Mouse (Mus musculus): Measurements from ENCODE around the gene Tufm. TPM values are rescaled to one million over a fixed set of nuclear protein-coding genes. Genes with fewer than 3 reads are reported as not detected.

Gene Tufm
- polyA plus RNA-seq, 1 experiment: 167 TPM

- Histone ChIP-seq H3K27me3 (ENCODE audit: control insufficient read depth, insufficient read depth, insufficient read length) (peaks cover 32% of the 10 kb centered on the region), H3K36me3 (ENCODE audit: control insufficient read depth, insufficient read depth) (no peaks in the 10 kb centered on the region), H3K4me3 (no peak overlapping the region), H3K79me2 (ENCODE audit: control insufficient read depth, insufficient read depth) (no peaks in the 10 kb centered on the region), H3ac (ENCODE audit: control insufficient read depth, insufficient read length) (no peak overlapping the region), H3K4me2 (ENCODE audit: low read depth) (no peak overlapping the region)
- TF ChIP-seq MYOD1 (IDR thresholded peaks at IDR 0.05; ENCODE audit: control insufficient read depth in 1 of 3, insufficient read length in 2 of 3, low read depth in 2 of 3) (no peak), CEBPB (IDR thresholded peaks at IDR 0.05; ENCODE audit: insufficient read depth, poor library complexity, severe bottlenecking) (no peak), POLR2A (IDR thresholded peaks at IDR 0.05; ENCODE audit: insufficient read length, low read depth) (no peak), SRF (IDR thresholded peaks at IDR 0.05; ENCODE audit: control insufficient read depth, insufficient read length, low read depth) (no peak), TCF3 (IDR thresholded peaks at IDR 0.05; ENCODE audit: insufficient read length, low read depth) (no peak), USF1 (IDR thresholded peaks at IDR 0.05; ENCODE audit: low read depth) (no peak), MYOG (IDR thresholded peaks at IDR 0.05; ENCODE audit: control insufficient read depth in 1 of 3, insufficient read depth in 1 of 3, insufficient read length in 2 of 3, low read depth in 2 of 3) (no peak), TCF12 (IDR thresholded peaks at IDR 0.05; ENCODE audit: insufficient read depth, poor library complexity, severe bottlenecking) (no peak), MAX (IDR thresholded peaks at IDR 0.05; ENCODE audit: low read depth) (no peak)
Measured at GRCm38 (mm10) chr7:126518261-126518941, 31.2 kb downstream of the Tufm start.

GRCm38 (mm10) chr7:126519513-126519912, 32.4 kb downstream of the Tufm start:
- H3K4me3 ChIP-seq: no peak overlapping the region
- no peaks in the 10 kb centered on the region for H3K36me3 ChIP-seq (ENCODE audit: control insufficient read depth, insufficient read depth)
- H3ac ChIP-seq (ENCODE audit: control insufficient read depth, insufficient read length): no peak overlapping the region
- H3K27me3 ChIP-seq (ENCODE audit: control insufficient read depth, insufficient read depth, insufficient read length): peaks cover 32% of the 10 kb centered on the region
- no peak for TF ChIP-seq E2F4 (IDR thresholded peaks at IDR 0.05; ENCODE audit: insufficient read depth)
- no peak for TF ChIP-seq TCF12 (IDR thresholded peaks at IDR 0.05; ENCODE audit: insufficient read depth, poor library complexity, severe bottlenecking)
- TF ChIP-seq TCF3 (IDR thresholded peaks at IDR 0.05; ENCODE audit: insufficient read length, low read depth): no peak
- TF ChIP-seq REST (IDR thresholded peaks at IDR 0.05; ENCODE audit: insufficient read depth, insufficient read length): no peak
- TF ChIP-seq POLR2AphosphoS2 (IDR thresholded peaks at IDR 0.05; ENCODE audit: insufficient read length, low read depth): no peak
- no peak for TF ChIP-seq POLR2A (IDR thresholded peaks at IDR 0.05; ENCODE audit: insufficient read length, low read depth)
- TF ChIP-seq SRF (IDR thresholded peaks at IDR 0.05; ENCODE audit: control insufficient read depth, insufficient read length, low read depth): no peak
- no peak for TF ChIP-seq CEBPB (IDR thresholded peaks at IDR 0.05; ENCODE audit: insufficient read depth, poor library complexity, severe bottlenecking)
- no peak for TF ChIP-seq MYOD1 (IDR thresholded peaks at IDR 0.05; ENCODE audit: control insufficient read depth in 1 of 3, insufficient read length in 2 of 3, low read depth in 2 of 3)
- TF ChIP-seq MYOG (IDR thresholded peaks at IDR 0.05; ENCODE audit: control insufficient read depth in 1 of 3, insufficient read depth in 1 of 3, insufficient read length in 2 of 3, low read depth in 2 of 3): no peak
- TF ChIP-seq MAX (IDR thresholded peaks at IDR 0.05; ENCODE audit: low read depth): no peak
- no peak for TF ChIP-seq USF1 (IDR thresholded peaks at IDR 0.05; ENCODE audit: low read depth)
- H3K79me2 ChIP-seq (ENCODE audit: control insufficient read depth, insufficient read depth): no peaks in the 10 kb centered on the region
- no peak overlapping the region for H3K4me2 ChIP-seq (ENCODE audit: low read depth)

GRCm38 (mm10) chr7:126523316-126523715, 36.2 kb downstream of the Tufm start:
- no peak for TF ChIP-seq MYOG (IDR thresholded peaks at IDR 0.05; ENCODE audit: control insufficient read depth in 1 of 3, insufficient read depth in 1 of 3, insufficient read length in 2 of 3, low read depth in 2 of 3)
- TF ChIP-seq CEBPB (IDR thresholded peaks at IDR 0.05; ENCODE audit: insufficient read depth, poor library complexity, severe bottlenecking): no peak
- TF ChIP-seq E2F4 (IDR thresholded peaks at IDR 0.05; ENCODE audit: insufficient read depth): no peak
- no peak for TF ChIP-seq TCF3 (IDR thresholded peaks at IDR 0.05; ENCODE audit: insufficient read length, low read depth)
- no peak for TF ChIP-seq REST (IDR thresholded peaks at IDR 0.05; ENCODE audit: insufficient read depth, insufficient read length)
- no peak overlapping the region for H3ac ChIP-seq (ENCODE audit: control insufficient read depth, insufficient read length)
- peaks cover 8% of the 10 kb centered on the region for H3K27me3 ChIP-seq (ENCODE audit: control insufficient read depth, insufficient read depth, insufficient read length)
- H3K4me2 ChIP-seq (ENCODE audit: low read depth): no peak overlapping the region
- H3K4me3 ChIP-seq: no peak overlapping the region
- H3K36me3 ChIP-seq (ENCODE audit: control insufficient read depth, insufficient read depth): no peaks in the 10 kb centered on the region
- H3K79me2 ChIP-seq (ENCODE audit: control insufficient read depth, insufficient read depth): no peaks in the 10 kb centered on the region

GRCm38 (mm10) chr7:126528166-126528577, 41.0 kb downstream of the Tufm start:
- H3K4me2 ChIP-seq (ENCODE audit: low read depth): peak overlapping the region; percentile 9
- TF ChIP-seq REST (IDR thresholded peaks at IDR 0.05; ENCODE audit: insufficient read depth, insufficient read length) (no peak), E2F4 (IDR thresholded peaks at IDR 0.05; ENCODE audit: insufficient read depth) (no peak), POLR2A (IDR thresholded peaks at IDR 0.05; ENCODE audit: insufficient read length, low read depth) (no peak), POLR2AphosphoS2 (IDR thresholded peaks at IDR 0.05; ENCODE audit: insufficient read length, low read depth) (no peak), CEBPB (IDR thresholded peaks at IDR 0.05; ENCODE audit: insufficient read depth, poor library complexity, severe bottlenecking) (no peak), TCF12 (IDR thresholded peaks at IDR 0.05; ENCODE audit: insufficient read depth, poor library complexity, severe bottlenecking) (no peak), MYOD1 (IDR thresholded peaks at IDR 0.05; ENCODE audit: control insufficient read depth in 1 of 3, insufficient read length in 2 of 3, low read depth in 2 of 3) (no peak)
- H3ac ChIP-seq (ENCODE audit: control insufficient read depth, insufficient read length): no peak overlapping the region
- H3K27me3 ChIP-seq (ENCODE audit: control insufficient read depth, insufficient read depth, insufficient read length): peaks cover under 1% of the 10 kb centered on the region
- no peaks in the 10 kb centered on the region for H3K36me3 ChIP-seq (ENCODE audit: control insufficient read depth, insufficient read depth)
- no peak overlapping the region for H3K4me3 ChIP-seq
- no peaks in the 10 kb centered on the region for H3K79me2 ChIP-seq (ENCODE audit: control insufficient read depth, insufficient read depth)

- H3ac ChIP-seq (ENCODE audit: control insufficient read depth, insufficient read length): no peak overlapping the region
- no peaks in the 10 kb centered on the region for H3K79me2 ChIP-seq (ENCODE audit: control insufficient read depth, insufficient read depth)
- no peak overlapping the region for H3K4me3 ChIP-seq
- H3K36me3 ChIP-seq (ENCODE audit: control insufficient read depth, insufficient read depth): no peaks in the 10 kb centered on the region
- no peak overlapping the region for H3K4me2 ChIP-seq (ENCODE audit: low read depth)
- H3K27me3 ChIP-seq (ENCODE audit: control insufficient read depth, insufficient read depth, insufficient read length): peaks cover 15% of the 10 kb centered on the region
- no peak for TF ChIP-seq POLR2AphosphoS2 (IDR thresholded peaks at IDR 0.05; ENCODE audit: insufficient read length, low read depth)
- no peak for TF ChIP-seq REST (IDR thresholded peaks at IDR 0.05; ENCODE audit: insufficient read depth, insufficient read length)
- no peak for TF ChIP-seq TCF12 (IDR thresholded peaks at IDR 0.05; ENCODE audit: insufficient read depth, poor library complexity, severe bottlenecking)
- no peak for TF ChIP-seq MYOD1 (IDR thresholded peaks at IDR 0.05; ENCODE audit: control insufficient read depth in 1 of 3, insufficient read length in 2 of 3, low read depth in 2 of 3)
- no peak for TF ChIP-seq E2F4 (IDR thresholded peaks at IDR 0.05; ENCODE audit: insufficient read depth)
- no peak for TF ChIP-seq TCF3 (IDR thresholded peaks at IDR 0.05; ENCODE audit: insufficient read length, low read depth)
- no peak for TF ChIP-seq CEBPB (IDR thresholded peaks at IDR 0.05; ENCODE audit: insufficient read depth, poor library complexity, severe bottlenecking)
- TF ChIP-seq MAX (IDR thresholded peaks at IDR 0.05; ENCODE audit: low read depth): no peak
- TF ChIP-seq USF1 (IDR thresholded peaks at IDR 0.05; ENCODE audit: low read depth): no peak
- no peak for TF ChIP-seq MYOG (IDR thresholded peaks at IDR 0.05; ENCODE audit: control insufficient read depth in 1 of 3, insufficient read depth in 1 of 3, insufficient read length in 2 of 3, low read depth in 2 of 3)
- TF ChIP-seq POLR2A (IDR thresholded peaks at IDR 0.05; ENCODE audit: insufficient read length, low read depth): no peak
- no peak for TF ChIP-seq SRF (IDR thresholded peaks at IDR 0.05; ENCODE audit: control insufficient read depth, insufficient read length, low read depth)
Measured at GRCm38 (mm10) chr7:126533434-126533833, 46.3 kb downstream of the Tufm start.

Data from myocyte (in vitro differentiated cells).